Mouse (Mus musculus) myocyte (in vitro differentiated cells): ENCODE results near the gene Sowaha.

ENCODE experiments used
- E2F4 ChIP-seq: IDR thresholded peaks from one replicate; pipeline ENCODE4 v1.6.1; 2011; ENCODE audit warnings: mild to moderate bottlenecking, control low read depth, moderate library complexity; ENCODE audit not compliant: insufficient read depth
- MAX ChIP-seq: IDR thresholded peaks from one replicate; pipeline ENCODE4 v1.6.1; 2011; ENCODE audit warnings: low read depth, mild to moderate bottlenecking, control low read depth
- MYOD1 ChIP-seq, 3 experiments: IDR thresholded peaks; one replicate each; pipeline ENCODE4 v1.6.1; 2011; ENCODE audit warnings: control low read depth in 2 of 3, low read depth in 2 of 3, mild to moderate bottlenecking in 2 of 3, moderate library complexity in 1 of 3; ENCODE audit not compliant: insufficient read length in 2 of 3, control insufficient read depth in 1 of 3
- POLR2A ChIP-seq: IDR thresholded peaks from one replicate; pipeline ENCODE4 v1.6.1; 2011; ENCODE audit warnings: low read depth, mild to moderate bottlenecking, control low read depth, moderate library complexity; ENCODE audit not compliant: insufficient read length
- POLR2AphosphoS2 ChIP-seq: IDR thresholded peaks from one replicate; pipeline ENCODE4 v1.6.1; 2011; ENCODE audit warnings: low read depth, control low read depth; ENCODE audit not compliant: insufficient read length
- REST ChIP-seq: IDR thresholded peaks from one replicate; pipeline ENCODE4 v1.6.1; 2011; ENCODE audit warnings: mild to moderate bottlenecking, control low read depth, moderate library complexity; ENCODE audit not compliant: insufficient read depth, insufficient read length
- TCF12 ChIP-seq: IDR thresholded peaks from one replicate; pipeline ENCODE4 v1.6.1; 2011; ENCODE audit warnings: mild to moderate bottlenecking, control low read depth; ENCODE audit not compliant: poor library complexity, insufficient read depth, severe bottlenecking
- TCF3 ChIP-seq: IDR thresholded peaks from one replicate; pipeline ENCODE4 v1.6.1; 2011; ENCODE audit warnings: low read depth, control low read depth; ENCODE audit not compliant: insufficient read length
- USF1 ChIP-seq: IDR thresholded peaks from one replicate; pipeline ENCODE4 v1.6.1; 2011; ENCODE audit warnings: low read depth, mild to moderate bottlenecking, control low read depth, moderate library complexity

DNA sequence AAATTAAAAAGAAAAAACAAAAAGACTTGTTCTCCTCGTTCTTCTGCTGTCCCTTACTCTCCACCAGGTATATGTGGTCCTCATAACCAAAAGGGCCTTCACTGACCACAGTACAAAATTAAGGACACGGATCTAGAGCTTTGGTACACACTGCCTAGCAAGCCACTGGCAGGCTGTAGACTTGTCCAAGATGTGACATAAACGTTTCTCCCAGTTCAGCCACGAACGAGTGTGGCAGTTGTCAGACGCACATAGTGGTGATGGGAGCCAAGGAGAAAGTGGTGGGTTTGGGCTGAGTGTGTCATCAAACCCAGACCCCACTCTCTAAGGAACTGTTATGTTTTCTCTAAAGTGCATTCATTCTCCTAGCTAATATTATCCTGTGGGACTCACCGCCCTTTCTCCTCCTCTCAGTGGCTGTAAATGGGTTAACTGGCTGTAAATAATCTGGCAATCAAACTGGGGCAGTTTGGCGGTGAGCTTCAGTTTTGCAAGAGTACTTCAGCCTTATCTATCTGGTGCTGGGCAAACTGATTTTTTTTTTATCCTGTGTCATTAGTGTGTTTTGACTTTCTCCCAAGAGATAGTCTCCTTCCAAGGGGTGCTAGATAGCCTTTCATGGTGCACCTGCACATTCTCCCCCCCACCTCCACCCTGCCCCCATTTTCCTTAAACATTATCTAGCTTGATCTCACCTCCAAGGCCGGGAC lies 48.6 kb downstream of the Sowaha start:
- TF ChIP-seq POLR2A, result no peak
- no peak for TF ChIP-seq MYOD1 (IDR thresholded peaks at IDR 0.05; ENCODE audit: control insufficient read depth in 1 of 3, insufficient read length in 2 of 3, low read depth in 2 of 3)
- TF ChIP-seq MAX, result no peak
- TF ChIP-seq TCF3, result no peak
- no peak for TF ChIP-seq TCF12
- TF ChIP-seq POLR2AphosphoS2, result no peak
- TF ChIP-seq USF1, result no peak
- TF ChIP-seq E2F4, result no peak
- no peak for TF ChIP-seq REST
